Mouse (Mus musculus) embryo, embryonic 10 days (tissue): ENCODE measurements around the gene Clps.

Source experiments
- DNase-seq: peaks from one replicate; pipeline ENCODE4 v3.0.0-alpha.2; 2015; ENCODE audit warnings: low spot score

Clps gene

GRCm38 (mm10) chr17:28553040-28553793 lies 7.3 kb downstream of the Clps start:
- DNase-seq, result peak; percentile 68

- no peak for DNase-seq
Observed at GRCm38 (mm10) chr17:28549111-28549510, 11.5 kb downstream of the Clps start, which contains the start of gene Clpsl2. Gene Clpsl2, plus strand, starts transcription at chr17:28549411.

GRCm38 (mm10) chr17:28548550-28548949 lies 12.0 kb downstream of the Clps start:
- DNase-seq, result no peak

GRCm38 (mm10) chr17:28546925-28547324 lies 13.6 kb downstream of the Clps start:
- no peak for DNase-seq

GRCm38 (mm10) chr17:28537881-28538280 lies 22.7 kb downstream of the Clps start:
- no peak for DNase-seq

- DNase-seq, result no peak
Observed at GRCm38 (mm10) chr17:28533327-28533726, 27.2 kb downstream of the Clps start.

GRCm38 (mm10) chr17:28532557-28532956 lies 28.0 kb downstream of the Clps start:
- no peak for DNase-seq

- DNase-seq, result no peak
Observed at GRCm38 (mm10) chr17:28531946-28532345, 28.6 kb downstream of the Clps start.

- DNase-seq, result no peak
Observed at GRCm38 (mm10) chr17:28530506-28530905, 30.1 kb downstream of the Clps start, which contains the start of gene Armc12. Gene Armc12, plus strand, starts transcription at chr17:28530806.

GRCm38 (mm10) chr17:28529116-28529515 lies 31.4 kb downstream of the Clps start:
- DNase-seq, result no peak

- DNase-seq, result peak; percentile 82
Observed at GRCm38 (mm10) chr17:28528043-28528351, 32.6 kb downstream of the Clps start.

GRCm38 (mm10) chr17:28527184-28528042 lies 33.2 kb downstream of the Clps start:
- no peak for DNase-seq

- no peak for DNase-seq
Observed at GRCm38 (mm10) chr17:28524831-28525430, 35.6 kb downstream of the Clps start.

- DNase-seq, result no peak
Observed at GRCm38 (mm10) chr17:28524009-28524695, 36.4 kb downstream of the Clps start.

GRCm38 (mm10) chr17:28523355-28524008 lies 37.1 kb downstream of the Clps start:
- no peak for DNase-seq

GRCm38 (mm10) chr17:28522623-28523354 lies 37.8 kb downstream of the Clps start:
- peak; percentile 94 for DNase-seq

- DNase-seq, result no peak
Observed at GRCm38 (mm10) chr17:28521920-28522319, 38.6 kb downstream of the Clps start.

- DNase-seq, result no peak
Observed at GRCm38 (mm10) chr17:28521071-28521726, 39.4 kb downstream of the Clps start.

GRCm38 (mm10) chr17:28520561-28520960 lies 40.0 kb downstream of the Clps start:
- no peak for DNase-seq

- no peak for DNase-seq
Observed at GRCm38 (mm10) chr17:28519827-28520226, 40.7 kb downstream of the Clps start.
